Mouse (Mus musculus): ENCODE results near the gene Mrps18a. TPM values are rescaled to one million over a fixed set of nuclear protein-coding genes. Genes with fewer than 3 reads are reported as not detected.

Mrps18a gene
- polyA plus RNA-seq (2017; shearing (Covaris generic)): 93.8 TPM

DNA sequence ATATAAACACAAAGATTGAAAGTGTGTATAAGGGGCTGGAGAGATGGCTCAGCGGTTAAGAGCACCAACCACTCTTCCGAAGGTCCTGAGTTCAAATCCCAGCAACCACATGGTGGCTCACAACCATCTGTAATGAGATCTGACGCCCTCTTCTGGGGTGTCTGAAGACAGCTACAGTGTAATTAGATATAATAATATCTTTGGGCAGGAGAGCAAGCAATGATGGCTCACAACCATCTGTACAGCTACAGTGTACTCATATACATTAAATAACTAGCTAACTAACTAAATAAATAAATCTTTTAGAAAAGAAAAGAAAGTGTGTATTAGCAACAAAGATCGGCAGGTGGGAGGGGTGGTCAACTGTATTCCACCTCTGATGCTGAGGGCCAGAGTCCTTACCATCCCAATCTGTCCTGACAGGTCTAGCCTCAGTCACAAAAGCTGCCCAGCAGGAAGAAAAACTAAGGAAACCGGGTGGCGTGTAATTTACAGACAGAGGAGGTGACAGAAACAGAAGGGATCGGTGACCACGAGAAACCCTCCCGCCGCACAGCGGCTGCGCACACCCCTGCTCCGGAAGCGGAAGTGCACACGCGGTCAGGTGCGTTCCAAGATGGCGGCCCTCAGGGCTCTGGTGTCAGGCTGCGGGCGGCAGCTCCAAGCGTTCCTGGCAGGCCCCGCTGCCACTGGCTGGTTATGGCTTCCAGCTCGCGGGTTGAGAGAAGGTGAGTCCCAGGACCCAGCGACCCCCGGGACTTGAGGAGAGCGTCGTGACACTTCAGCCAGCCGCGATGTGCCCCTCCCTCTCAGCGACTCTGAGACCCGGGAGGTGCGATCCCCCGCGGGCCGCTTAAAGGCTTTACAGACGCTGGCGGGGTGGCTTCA, at the start of gene Mrps18a:
Mrps18a (plus strand) TSS at position 585 of the 888 bp plus-strand sequence.

DNA sequence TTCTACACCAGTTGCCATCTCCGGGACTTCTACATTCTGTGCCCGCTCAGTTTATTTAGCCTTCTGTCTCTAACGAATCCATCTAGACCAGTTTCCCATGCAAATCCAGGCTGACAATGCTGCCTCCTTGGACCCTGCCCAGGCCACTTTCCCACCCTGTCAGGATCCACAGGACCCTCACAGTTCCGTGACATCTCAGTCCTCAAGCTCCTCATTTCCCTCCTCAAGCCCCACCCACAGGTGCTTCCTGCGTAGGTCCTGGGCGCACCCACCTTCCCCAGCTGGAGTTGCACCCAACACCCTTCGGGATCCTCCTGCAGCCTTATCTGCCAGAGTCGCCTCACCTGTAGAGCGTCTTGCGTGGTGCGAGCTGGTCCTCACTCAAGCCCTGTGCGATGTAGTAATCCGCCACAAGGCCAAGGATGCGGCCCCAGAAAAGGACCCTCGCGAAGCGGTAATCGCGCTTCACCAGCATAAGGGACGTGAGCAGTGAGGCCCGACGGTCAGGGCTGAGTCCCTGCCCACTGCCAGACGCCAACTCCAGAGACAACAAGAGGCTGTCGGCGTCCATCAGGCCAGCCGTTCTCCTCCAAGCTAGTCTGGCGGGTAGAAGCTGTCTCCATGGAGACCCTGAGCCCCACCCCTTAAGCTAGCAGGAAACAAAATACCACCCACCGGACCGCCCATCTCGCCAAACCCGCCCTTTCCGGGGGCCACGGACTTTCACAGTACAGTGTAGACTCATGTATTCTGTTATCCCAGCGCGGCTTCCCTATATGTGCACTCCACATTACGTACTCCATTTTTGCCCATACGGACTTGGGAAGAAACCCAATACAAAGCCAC, 33.0 kb downstream of the Mrps18a start, which contains the start of gene Rsph9:
Rsph9 (minus strand) TSS at position 639 of the 846 bp plus-strand sequence.

DNA sequence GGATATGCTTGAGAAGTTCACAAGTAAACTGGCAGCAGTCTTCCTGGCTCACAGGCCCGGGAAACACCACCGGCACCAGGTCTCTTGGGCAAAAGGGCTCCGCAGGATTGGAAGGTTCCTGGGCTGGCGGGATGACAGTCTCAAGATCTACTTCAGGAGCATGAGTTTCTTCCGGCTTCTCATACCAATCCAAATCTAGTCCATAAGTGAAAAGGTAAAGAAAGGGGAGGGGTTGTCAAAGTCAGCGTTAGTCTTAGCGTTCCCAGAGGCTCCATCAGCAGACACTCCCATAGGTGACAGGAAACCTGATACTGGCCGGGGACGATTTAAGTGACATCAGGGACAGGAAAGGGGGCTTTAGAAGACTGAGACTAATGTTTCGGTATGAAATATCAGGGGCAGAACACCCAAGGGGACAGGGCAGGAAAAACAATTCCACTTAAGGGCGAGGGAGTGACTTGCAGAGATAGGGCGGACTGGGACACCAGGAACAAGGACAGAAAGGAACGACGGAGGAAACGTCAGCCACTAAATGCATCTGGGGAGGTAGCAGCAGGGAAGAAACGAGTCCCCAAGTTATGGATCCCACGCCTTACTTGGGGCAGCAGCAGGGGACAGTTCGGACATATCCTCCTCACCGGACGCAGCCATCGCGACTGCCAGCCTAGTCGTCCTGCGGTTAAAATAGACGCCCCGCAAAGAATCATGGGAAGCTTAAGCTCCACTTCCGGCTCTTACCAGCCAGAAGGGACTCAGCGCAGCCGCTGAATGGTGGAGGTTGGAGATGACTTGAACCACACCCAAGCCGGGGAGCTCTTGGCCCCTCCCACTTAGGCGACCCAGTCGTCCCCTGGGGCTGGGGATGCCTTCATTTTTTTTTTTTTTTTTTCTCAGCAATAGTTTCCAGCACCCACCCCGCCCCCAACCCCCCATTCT, 42.3 kb downstream of the Mrps18a start, which contains the start of gene Mad2l1bp:
Mad2l1bp (minus strand) TSS at position 707 of the 936 bp plus-strand sequence.

DNA sequence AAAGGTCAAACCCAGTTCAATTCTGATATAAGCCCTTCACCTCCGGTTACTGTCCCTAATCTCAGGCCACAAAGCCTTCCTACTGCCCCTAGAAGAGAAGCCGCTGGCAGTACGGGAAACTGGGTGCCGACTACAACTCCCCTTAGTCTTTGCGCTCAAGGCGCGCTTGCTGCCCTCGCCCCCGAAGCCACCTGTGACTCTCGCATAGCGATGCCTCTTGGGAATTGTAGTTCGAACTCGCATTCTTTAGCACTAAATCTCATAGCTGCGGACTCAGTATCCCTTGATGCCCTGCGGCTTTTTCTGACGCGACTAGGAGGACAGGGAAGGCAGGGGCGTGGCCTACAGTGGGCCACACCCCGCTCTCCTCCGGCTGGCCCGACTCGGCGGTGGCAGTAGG, 49.9 kb downstream of the Mrps18a start, which contains the start of gene Gtpbp2:
Gtpbp2 (plus strand) TSS at position 347 of the 400 bp plus-strand sequence.

Other genes starting within 250 kb of the Mrps18a start
- 0.29 TPM for gene Vegfa, start 78.6 kb upstream of the Mrps18a start, polyA plus RNA-seq (2017; shearing (Covaris generic))
- gene Rsph9, start 33.2 kb downstream of the Mrps18a start, polyA plus RNA-seq (2017; shearing (Covaris generic)): 1.3 TPM
- 46.1 TPM for gene Mad2l1bp, start 42.6 kb downstream of the Mrps18a start, polyA plus RNA-seq (2017; shearing (Covaris generic))
- gene Gtpbp2, start 50.0 kb downstream of the Mrps18a start, polyA plus RNA-seq (2017; shearing (Covaris generic)): 81.2 TPM
- gene Polh, start 91.7 kb downstream of the Mrps18a start, polyA plus RNA-seq (2017; shearing (Covaris generic)): 5.2 TPM
- gene Xpo5, start 91.8 kb downstream of the Mrps18a start, polyA plus RNA-seq (2017; shearing (Covaris generic)): 36.5 TPM
- gene Polr1c, start 137.1 kb downstream of the Mrps18a start, polyA plus RNA-seq (2017; shearing (Covaris generic)): 54.0 TPM
- gene Yipf3, start 137.1 kb downstream of the Mrps18a start, polyA plus RNA-seq (2017; shearing (Covaris generic)): 179 TPM
- gene Lrrc73, start 142.5 kb downstream of the Mrps18a start, polyA plus RNA-seq (2017; shearing (Covaris generic)): not detected
- gene Tjap1, start 172.0 kb downstream of the Mrps18a start, polyA plus RNA-seq (2017; shearing (Covaris generic)): 29.7 TPM
- gene Dlk2, start 186.4 kb downstream of the Mrps18a start, polyA plus RNA-seq (2017; shearing (Covaris generic)): not detected
- 7.8 TPM for gene Abcc10, start 217.4 kb downstream of the Mrps18a start, polyA plus RNA-seq (2017; shearing (Covaris generic))